Mouse (Mus musculus) naive thymus-derived CD4-positive, alpha-beta T cell, adult 2 months (primary cell): ENCODE results near the gene Dnah3.

Experiments
- DNase-seq: peaks from one replicate; pipeline ENCODE4 v3.0.0-alpha.2; 2011; ENCODE audit warnings: low read depth

The Dnah3 gene

GRCm38 (mm10) chr7:119937036-119937435, 158.0 kb downstream of the Dnah3 start:
- DNase-seq = no peak

GRCm38 (mm10) chr7:119936321-119936720, 158.8 kb downstream of the Dnah3 start:
- DNase-seq = no peak

DNA sequence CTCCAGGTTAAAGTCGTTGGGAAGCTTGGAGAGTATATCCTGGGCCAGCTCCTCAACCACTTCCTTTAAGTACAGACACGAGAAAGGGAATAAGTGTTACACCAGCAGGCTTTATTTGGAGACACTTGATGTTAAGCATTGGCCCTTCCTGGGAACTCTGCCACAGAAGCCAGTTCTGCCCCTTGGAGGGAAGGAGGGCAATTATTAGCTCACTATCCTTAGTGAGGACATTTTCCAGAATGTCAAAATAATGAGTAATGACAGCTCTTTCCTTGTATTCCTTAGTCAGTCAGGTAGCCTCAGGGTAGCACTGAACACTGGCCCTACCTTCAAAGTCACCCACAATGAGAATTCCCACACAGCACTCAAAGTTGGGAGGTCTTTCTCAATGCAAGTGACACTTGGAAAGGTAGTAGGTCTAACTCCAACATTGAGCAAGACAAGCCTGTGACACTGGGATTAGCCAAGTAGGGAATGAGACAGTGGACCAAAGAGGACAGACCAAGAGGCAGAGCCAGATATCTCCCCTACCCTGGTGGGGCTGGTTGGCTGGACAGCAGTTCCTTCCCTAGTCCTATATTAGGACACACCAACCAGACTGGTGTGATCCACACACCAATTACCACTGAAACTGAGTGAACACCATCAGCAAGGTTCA, 166.2 kb downstream of the Dnah3 start:
- DNase-seq = no peak

- DNase-seq = no peak
Observed at GRCm38 (mm10) chr7:119921054-119921453, 174.0 kb downstream of the Dnah3 start.

- DNase-seq = no peak
Observed at GRCm38 (mm10) chr7:119920457-119920856, 174.6 kb downstream of the Dnah3 start.

- DNase-seq = no peak
Observed at GRCm38 (mm10) chr7:119911727-119912126, 183.4 kb downstream of the Dnah3 start.

DNA sequence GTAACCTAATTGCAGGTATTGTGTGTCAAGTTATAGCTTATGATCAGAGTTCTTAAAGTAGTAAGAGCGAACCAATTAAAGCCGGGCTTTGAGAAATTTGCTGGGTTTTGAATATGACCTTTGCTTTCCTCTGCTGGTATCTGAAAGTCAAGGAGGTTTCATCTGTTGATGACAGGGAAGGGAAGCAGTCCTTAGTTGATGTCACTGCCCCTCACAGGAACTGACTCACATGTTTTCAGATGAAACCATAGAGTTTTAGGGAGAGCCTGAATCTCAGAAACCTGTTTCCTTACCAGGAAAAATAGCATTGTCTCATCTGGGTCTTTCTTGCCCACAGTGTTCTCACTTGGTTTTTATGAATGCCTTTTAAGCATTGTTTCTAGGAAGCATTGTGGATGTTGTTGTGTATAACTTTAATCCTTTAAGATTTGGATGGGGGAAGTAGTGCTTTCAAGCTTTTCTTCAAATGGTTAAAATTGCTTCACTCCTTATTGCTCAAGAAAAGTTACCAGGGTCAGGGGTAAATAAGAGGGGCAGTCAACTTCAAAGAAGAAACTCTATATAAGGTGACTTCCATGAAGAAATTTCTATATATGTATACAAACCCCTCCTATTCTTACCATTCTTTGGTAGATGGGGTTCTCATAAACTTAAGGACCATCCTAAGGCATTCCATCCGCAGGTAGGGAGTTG, 188.4 kb downstream of the Dnah3 start:
- no peak for DNase-seq

GRCm38 (mm10) chr7:119899386-119900057, 195.6 kb downstream of the Dnah3 start:
- no peak for DNase-seq

DNA sequence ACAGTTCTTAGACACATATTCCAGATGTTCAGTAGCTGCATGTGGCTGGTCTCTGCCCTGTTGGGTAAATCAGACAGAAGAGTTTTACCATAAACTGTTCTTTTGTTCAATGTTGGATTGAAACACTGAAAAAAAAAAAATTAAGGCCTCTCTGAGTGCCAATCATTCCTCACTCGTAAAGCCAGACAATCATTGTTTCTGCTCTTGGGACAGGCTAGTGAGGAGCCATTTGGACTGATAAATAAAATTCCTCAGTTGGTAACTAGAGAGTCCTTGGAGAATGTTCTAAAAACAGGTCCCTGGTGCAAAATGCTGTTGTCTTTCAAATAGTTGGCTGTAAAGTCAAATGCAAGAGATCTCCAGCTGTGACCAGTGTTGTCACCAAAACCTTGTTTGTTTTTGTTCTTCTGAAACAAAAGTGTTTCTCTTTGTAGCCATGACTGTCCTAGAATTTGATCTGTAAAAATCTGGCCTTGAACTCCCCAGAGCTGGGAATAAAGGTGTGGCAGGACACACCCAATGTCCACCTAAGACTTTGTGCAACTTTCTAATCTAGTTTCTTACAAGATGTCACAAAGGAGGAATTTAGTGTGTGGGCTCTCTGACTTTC, 196.7 kb downstream of the Dnah3 start:
- DNase-seq = no peak

GRCm38 (mm10) chr7:119897521-119898109, 197.5 kb downstream of the Dnah3 start:
- DNase-seq = no peak

GRCm38 (mm10) chr7:119895639-119896512, 199.2 kb downstream of the Dnah3 start, which contains the start of the genes Lyrm1 and Dcun1d3:
Lyrm1 (plus strand) TSS chr7:119895861.
Dcun1d3 (minus strand) TSS chr7:119896298.
- peak; percentile 96 for DNase-seq

DNA sequence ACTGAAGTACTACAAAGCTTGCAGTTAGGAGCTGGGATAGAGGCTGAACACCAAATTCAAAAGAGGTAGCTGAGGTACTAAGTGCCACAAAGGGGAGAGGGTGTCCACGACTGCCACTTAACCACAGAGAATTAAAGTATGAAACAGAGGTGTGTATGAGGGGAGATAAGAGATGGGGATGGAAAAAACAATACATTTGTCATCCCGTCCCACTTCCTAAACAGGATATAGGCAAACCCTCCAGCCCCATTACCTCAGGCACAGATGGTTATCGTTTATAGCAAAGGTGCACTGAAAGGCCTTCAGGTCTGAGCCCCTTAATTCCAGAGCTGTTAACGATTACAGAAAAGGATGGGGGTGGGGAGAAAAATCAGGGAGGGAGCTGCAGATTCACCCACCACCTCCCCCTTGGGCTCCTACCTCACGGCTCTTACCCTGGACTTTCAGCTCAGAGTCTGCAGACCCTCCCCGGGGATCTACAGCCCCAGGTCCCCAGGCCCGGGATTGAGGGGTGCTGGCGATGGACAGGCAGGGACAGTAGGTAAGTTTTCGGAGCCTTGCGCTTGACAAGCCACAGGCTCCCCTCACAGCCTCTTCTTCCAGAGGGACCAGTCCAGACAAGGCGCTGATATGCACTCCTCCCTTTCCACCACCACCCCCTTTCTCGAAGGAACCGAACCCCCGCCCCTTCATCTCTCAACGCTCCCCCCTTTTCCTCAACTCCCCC, 200.1 kb downstream of the Dnah3 start:
- DNase-seq = no peak

DNA sequence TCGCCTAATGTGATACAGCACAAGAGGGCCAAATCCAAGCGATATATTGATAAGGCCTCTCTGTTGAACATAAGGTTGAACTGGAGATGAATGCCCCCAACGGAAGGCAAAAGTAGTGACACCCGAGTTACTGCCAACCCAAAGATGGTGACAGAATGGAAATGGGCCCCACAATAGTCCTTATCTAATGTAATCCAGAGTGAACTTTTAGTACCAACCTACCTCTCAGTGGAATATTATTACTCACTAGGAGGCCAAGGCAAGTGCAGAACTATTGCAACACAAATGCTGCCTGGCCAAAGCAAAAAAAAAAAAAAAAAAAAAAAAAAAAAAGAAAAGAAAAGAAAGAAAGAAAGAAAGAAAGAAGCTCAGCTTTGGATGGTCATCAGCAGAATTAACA, 202.3 kb downstream of the Dnah3 start:
- no peak for DNase-seq

GRCm38 (mm10) chr7:119892198-119892597, 202.9 kb downstream of the Dnah3 start:
- DNase-seq = no peak

GRCm38 (mm10) chr7:119887887-119888286, 207.2 kb downstream of the Dnah3 start:
- DNase-seq = no peak

- no peak for DNase-seq
Observed at GRCm38 (mm10) chr7:119881229-119881628, 213.9 kb downstream of the Dnah3 start.

GRCm38 (mm10) chr7:119880345-119880744, 214.7 kb downstream of the Dnah3 start:
- DNase-seq = no peak

GRCm38 (mm10) chr7:119879171-119879570, 215.9 kb downstream of the Dnah3 start:
- no peak for DNase-seq

GRCm38 (mm10) chr7:119875776-119876440, 219.2 kb downstream of the Dnah3 start:
- DNase-seq = no peak

- no peak for DNase-seq
Observed at GRCm38 (mm10) chr7:119873050-119873449, 222.0 kb downstream of the Dnah3 start.
